Mouse (Mus musculus): ENCODE results near the gene Dnm3. TPM values are rescaled to one million over a fixed set of nuclear protein-coding genes. Genes with fewer than 3 reads are reported as not detected.

Gene Dnm3
- total RNA-seq, 2 experiments from 2014 or later: 107 to 110 TPM

DNA sequence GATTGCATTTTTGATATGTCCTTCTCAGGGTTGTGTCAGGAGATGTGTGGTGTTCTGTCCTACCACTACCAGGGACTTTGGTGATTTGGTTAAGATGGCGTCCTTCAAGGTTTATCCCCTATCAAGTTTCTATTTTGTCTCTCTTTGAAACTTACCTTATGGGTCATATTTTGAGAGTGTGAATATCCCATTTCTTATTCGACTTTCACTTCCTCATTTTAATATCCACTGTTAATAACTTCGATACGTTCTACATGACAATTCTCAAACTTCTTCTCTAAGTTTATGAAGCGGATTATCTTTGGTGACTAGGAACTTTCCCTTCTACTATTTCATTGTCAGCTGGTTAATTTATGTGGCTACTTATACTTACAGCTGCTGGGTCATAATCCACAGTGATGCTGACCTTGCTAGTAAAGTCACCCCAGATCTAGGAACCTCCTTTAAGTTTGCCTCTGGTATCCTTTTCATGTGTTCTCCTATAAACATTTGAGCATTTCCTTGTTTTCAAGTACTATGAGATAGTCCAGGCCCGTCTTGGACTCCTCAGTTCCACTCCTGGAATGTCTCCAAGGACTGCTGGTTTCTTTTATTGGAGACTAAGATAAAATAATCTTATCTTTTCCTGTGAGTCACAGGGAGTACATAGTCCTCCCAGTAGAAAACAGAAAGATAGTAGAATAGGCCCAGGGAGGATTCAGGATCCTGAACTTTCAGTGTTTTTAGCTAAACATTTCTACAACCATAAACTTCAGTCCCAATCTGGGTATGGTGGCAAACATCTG is 437.2 kb downstream of the Dnm3 start:
- intact Hi-C loops (cut with DNase I): no loop called here

DNA sequence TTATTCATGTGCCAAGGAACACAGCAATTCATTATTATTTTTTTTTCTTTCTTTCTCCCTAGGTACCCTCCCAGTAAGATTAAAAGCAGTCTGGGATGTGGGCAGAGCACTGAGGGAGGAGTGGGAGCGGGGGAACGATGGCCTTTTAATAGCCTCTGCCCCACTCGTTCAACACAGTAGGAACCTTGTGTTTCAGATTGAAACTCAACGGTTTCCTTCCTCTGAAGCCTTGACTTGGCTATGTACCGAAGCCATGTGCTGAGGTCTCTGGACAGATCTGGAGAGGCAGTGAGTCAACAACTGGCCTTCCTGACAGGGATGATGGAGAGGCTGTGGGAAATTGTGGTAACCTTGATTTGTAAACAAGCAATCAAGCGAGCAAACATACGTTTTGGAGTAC is 438.0 kb downstream of the Dnm3 start:
- intact Hi-C loops (cut with DNase I): no loop called here
- DNase-seq: no peak

More for the DNA sequence above, 437.2 kb downstream of the Dnm3 start:
- no peak for DNase-seq

DNA sequence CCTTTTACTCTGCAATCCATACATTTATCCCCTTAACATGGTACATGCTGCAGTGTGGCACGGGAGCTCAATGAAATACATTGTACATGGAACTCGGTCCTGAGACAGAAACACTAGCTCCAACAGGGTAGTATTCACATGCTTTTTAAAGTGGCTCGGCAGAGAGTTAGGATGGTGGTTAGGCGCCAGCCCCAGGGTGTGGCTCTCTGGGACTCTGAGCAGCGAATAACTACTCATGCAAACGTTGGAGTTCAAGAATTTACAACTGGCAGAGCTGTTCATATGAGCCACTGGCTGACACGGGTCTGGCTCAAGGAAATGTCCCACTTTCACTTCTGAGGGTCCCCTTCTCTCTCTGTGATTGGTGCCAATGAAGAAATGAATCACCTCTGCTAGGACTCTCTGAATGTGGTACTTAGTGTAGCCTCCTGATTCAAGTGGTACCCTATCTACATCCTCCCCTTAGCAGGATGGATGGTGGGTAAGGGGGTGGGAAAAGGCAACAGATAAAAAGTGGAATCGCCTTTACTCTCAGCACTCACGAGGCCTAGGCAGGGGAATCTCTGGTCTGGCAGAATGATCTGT is 438.7 kb downstream of the Dnm3 start:
- DNase-seq: no peak
- intact Hi-C loops (cut with DNase I): no loop called here

DNA sequence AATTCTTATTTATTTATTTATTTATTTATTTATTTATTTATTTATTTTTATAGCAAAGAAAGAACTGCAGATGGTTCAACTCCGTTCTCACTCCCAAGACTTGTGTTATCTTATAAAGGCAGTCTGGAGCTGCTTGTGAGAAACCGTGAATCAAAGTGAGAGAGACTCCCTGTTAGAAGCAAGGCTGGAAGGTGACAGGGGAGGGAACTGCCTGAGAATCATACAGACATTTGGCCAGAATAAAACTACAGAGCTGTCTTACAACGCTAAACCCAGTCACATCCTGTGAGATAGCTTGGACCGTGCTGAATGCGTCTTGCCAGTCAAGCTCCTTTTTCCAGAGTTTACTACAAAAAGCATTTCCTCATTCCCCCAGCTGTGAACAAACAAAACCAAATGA is 439.4 kb downstream of the Dnm3 start:
- no peak for DNase-seq

DNA sequence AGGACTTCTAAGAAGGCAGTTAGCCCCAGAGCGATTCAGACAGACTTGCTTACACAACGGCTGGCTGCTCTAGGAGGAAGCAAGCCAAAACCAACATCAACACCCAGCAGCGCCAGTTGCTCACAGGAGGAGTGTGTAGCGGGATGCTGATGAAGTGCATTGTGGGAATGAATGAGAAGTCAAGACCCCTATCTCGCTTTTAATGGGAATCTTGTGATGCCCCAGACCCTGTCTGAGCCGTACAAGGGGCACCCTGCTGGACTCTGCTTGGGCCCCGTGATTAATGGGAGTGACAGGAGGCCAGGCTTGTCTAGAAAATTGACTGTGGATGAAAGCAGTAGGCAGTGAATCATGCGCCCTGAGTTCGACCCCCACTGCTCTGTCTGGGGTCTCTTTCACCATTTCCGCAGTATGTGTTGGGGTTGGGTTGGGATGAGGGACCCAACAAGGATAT is 439.8 kb downstream of the Dnm3 start:
- intact Hi-C loops (cut with DNase I): no loop called here
- DNase-seq: peak; percentile 23

More for the DNA sequence above, 439.4 kb downstream of the Dnm3 start:
- intact Hi-C loops (cut with DNase I): no loop called here

DNA sequence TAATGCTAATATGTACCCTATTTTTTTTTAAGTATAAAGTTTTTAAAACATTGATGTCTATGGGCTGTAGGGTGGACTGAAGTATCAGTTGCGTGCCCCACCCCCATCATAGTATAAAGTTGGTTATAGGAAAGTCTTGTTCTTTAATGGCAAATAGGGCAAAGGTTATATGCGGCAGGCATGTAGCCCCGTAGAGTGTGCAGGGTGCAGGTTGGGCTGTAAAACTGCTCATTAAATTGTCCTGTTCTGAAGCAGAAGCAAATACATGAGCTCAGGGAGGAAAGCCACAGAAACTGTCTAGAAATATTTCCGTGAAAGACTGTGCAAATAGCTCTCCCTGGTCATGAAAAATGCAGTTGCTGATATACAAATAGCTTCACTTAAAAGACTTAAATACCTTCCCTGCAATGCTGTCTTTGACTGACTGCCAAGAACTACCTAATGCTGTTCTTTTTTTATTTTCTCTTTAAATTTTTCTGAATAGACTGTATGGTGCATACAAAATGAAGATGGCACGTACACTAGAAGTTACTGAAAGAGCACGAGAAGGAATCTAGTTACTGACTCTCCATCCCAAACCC is 440.6 kb downstream of the Dnm3 start:
- intact Hi-C loops (cut with DNase I): no loop called here
- DNase-seq: no peak

DNA sequence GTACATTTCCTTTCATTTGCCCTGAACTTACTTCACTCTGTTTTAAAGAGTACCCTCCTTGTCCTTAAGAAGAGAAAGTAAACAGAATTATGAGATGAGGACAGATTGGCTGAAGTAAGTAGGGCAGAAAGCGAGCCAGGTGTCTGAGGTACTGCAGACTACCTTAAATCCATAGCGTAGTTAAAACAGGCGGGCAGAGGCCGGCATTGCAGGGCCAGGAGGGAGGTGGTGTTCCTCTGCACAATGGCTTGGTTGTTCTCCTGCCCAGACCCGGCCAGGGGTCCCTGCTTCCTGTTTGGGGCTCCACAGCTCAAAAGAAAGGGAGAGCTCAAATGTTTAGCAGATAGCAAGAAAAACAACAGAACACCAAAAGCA is 441.4 kb downstream of the Dnm3 start:
- DNase-seq: peak; percentile 20
- intact Hi-C loops (cut with DNase I): no loop called here

DNA sequence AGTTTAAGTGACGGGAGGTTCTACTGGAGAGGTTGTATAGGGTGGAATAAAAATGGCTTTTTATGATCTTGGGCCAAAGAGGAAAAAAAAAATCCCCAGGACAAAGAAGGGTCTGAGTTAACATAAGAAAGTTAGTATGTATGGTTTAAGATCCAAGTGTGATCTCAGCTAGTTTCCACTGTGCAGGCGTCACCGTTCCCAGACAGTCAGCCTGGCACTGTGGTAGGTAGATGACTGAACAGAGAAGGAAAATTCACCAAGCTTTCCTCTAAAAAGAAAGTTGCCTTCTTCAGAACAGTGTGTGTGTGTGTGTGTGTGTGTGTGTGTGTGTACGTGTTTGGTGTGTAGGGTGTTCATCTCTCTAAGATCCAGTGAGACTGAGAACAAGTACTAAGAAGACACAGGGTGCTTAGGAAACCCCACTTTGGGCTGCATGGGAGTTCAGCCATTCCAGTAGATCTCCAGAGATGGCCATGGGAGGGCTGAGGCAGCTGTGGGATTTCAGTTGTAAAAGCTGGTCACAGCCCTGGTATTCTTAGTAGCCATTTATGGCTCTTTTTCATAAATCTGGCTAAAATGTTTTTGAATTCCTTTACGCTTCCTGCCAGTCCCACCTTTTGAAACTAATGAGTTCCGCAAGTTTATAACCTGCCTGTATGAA is 441.9 kb downstream of the Dnm3 start:
- no peak for DNase-seq
- intact Hi-C loops (cut with DNase I): no loop called here

DNA sequence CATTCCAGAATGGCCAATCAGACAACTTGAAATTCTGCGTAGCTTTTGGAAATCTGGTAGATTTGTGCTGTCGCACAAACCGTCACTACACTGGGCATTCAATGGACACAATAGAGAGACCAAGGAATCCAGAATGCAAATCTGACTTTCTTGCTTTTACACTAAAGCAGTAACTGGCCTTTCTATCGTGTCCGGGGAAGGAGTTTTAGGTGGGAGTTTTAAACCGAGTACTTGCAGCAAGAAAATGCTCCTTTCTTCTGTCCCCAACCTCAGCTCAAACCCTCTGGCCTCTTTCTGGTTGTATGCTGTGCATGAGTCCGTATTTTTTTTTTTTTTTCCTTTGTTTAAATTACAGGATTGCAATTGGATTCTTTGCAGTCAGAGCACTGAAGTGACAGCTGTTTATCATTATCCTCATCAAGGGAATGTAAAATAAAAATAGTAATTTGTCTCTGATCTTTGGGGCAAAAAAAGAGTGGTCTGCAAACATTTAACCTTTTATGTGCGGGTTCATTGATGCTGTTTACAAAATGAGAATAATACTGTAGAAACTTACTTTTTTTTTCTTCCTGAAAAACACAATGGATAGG is 454.1 kb downstream of the Dnm3 start:
- intact Hi-C loops (cut with DNase I): no loop called here

DNA sequence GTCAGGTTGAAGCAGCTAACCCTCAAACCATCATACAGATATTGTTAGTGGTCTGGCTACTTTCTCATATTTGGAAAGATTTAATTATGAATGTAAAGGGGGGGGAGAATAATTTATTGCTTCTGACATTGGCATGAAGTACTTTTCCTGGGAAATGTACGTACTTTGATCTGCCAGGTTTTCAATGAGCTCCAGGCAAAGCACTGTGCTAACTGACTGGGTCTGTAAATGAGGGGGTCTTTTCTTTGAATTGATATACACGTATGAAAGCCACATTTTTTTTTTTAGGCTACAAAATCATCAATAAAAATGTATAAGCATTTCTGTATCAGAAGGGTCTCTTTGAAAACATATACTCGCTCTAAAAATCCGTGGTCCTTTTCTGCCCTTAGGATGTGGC is 457.1 kb downstream of the Dnm3 start:
- intact Hi-C loops (cut with DNase I): no loop called here
- DNase-seq: no peak

More for the DNA sequence above, 454.1 kb downstream of the Dnm3 start:
- DNase-seq: no peak

DNA sequence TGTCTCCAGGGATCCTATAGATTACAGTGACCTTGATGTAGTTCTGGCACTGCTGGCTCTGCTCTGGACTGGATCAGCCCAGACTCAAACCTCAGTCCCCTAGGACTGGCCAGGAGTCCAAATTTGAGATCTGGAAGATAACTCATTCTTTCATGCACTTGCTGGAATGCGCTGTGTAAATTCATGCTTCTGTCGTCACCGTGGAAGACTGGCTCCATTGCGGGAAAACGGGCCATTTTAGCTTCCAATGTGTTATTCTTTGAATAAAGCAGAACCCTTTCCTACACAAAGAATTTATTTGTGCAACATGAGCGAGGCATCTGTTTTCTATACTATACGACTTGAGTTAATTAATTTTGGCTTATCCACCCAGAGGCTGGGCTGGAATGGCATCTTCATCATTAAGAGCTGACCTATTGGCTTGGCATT is 457.5 kb downstream of the Dnm3 start:
- intact Hi-C loops (cut with DNase I): no loop called here
- DNase-seq: no peak

DNA sequence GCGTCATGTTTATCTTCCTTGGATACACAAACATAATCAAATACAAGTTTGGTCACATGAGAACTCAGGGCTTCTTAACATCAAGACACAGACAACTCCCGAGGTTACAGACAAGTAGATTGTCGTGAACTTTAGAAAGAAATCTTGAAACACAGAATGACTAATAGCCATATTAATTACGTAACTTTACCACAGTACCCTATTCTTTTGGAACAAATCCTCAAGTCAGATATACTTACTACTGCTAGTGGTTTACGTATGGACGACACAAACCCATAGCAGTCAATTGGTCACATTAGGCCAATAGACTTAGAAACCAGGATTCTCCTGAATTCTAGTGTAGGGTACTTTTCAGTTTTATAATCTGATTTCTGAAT is 459.2 kb downstream of the Dnm3 start:
- intact Hi-C loops (cut with DNase I): no loop called here
- DNase-seq: no peak

DNA sequence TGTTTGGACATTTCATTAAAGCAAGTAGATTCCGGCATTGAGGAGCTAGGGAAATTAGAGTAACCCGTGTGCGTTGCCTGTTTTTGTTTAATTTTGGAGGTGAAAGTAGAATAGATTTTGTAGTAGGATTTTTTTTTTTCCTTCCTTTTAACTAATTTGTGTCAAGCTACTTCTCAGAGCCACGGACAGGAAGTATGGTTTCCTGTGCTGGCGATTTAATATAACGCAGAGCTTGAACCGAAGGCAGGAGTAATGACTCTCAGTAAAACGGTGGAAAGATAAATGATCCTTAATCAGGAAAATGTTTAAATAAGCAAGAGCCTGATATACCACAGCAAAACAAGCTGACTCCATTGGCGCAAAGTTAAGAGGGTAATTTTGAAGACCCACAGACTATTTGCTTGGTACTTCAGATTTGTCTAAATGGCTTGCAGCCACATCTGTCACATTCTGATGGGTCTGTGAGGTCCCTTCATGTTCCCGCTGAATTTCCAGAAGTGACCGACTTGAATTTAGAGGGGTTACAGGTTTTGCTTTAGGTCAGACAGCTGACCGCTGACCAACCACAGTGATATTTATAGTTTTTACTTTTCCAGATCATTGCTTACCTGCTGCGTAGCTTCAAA is 459.7 kb downstream of the Dnm3 start:
- intact Hi-C loops (cut with DNase I): no loop called here
- no peak for DNase-seq

DNA sequence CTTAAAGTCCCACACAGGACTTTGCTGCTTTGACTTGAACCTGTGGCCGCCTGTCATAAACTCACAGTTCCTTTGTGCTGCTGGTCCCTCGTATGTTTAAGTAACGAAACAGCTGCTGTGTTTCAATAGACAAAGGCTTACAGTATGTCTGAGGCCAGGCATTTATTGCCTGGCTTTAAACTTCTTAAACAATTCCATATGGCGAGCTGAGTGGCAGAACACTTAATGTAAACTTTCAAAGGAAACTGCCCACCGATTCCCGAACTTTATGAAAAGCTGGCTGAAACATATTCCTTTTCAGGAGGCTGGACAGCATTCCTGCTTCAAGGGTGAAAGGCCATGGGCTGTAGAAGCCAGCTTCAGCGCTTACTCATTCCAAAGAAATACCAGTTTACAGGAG is 460.9 kb downstream of the Dnm3 start:
- intact Hi-C loops (cut with DNase I): no loop called here
- DNase-seq: no peak

DNA sequence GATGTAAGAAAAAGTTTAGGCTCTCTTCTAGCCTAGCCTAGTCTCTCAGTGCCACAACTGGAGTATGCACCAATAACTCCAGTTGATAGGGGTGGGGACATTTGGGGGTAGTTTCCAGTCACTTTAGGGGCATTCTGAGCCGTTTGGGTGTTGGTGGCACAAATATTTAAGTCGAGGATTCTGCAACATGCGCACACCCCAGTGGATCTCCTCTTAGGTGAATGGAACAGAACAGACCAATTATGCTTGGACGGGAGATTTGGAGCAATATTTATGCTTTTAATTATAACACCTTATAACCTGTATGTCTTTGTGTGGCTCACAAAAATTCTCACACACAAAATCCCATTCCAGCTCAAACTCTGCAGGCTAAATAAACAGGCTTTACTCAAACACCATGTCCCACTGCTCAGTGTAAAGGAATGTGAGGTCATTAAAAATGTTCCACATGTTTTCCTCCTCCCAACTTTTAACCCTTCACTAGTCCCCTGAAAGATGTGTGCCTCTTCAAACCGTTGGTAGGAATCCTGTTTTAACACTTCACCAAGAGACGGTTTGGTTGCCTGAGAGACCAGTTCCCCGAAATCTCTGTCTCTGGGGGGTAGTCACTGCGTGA is 462.5 kb downstream of the Dnm3 start:
- intact Hi-C loops (cut with DNase I): no loop called here
- no peak for DNase-seq

DNA sequence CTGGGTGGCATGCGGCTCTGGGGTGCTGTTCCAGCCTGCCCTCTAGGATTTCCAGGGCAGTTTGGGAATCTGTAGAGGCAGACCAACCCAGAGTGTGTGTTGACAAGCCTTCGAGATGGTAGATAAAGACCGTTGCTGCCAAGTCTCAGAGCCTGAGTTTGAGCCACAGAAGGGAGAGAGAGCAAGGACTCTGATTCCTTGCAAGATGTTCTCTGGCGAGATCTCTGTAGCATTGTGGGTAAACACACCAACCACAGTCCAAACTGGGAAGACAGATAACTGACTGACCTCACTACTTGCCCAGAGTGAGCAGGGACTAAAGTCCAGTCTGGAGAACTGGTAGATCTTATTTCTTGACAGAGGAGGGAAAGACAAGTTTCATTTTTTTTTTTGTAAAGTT is 464.3 kb downstream of the Dnm3 start:
- intact Hi-C loops (cut with DNase I): no loop called here
- DNase-seq: no peak

DNA sequence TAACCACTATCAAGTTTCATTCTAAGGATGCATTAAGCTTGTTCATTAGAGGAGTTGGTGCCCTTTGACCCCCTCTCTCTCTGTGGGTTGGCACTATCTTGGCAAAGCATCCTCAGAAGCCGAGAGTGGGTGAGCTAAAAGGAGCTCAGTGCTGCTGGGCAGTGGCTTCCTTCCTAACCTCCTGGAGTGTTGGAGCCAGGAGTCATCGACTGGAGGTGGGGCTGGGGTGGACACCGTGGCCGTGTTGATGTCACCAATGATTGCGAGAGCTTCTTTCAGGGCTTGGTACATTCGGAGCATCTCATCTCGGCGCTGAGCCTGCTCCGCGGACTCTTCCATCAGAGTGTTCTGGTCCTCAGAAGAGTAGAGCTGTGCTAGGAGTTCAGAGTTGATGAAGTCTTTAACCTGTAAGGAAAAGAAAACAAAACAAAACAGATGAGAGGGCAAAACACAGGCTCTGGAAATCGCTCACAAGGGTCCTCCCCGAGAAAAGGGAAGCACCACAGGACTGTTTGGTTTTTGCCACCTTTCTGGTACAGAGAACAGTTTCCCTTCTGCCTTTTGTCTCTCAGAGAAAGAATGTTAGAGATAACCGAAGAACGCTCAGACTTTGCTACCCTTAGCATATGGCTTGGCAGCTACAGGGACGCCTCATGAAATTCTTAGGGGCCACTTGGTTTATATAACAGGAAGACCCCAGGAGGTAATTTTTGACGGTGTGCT is 466.1 kb downstream of the Dnm3 start:
- intact Hi-C loops (cut with DNase I): no loop called here
- no peak for DNase-seq

DNA sequence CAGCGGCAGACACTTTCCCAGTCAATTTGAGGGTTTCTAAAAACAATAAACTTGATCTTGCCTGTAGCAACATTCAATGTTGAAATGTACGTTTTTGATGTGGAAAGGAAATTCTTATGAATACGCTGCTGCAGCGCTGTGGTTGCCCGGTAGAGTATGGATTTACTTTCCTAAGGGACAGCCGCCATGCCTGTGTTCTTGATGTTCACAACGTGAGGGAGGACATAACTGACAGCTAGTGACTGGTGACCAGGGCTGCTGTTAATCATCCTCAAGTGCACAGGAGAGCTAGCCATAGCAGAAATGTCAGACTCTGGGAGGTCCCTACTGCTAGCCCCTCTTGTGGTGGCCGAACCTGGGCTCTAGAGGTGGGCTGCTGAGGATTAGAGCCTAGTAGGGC is 468.7 kb downstream of the Dnm3 start:
- DNase-seq: no peak
- intact Hi-C loops (cut with DNase I): no loop called here

DNA sequence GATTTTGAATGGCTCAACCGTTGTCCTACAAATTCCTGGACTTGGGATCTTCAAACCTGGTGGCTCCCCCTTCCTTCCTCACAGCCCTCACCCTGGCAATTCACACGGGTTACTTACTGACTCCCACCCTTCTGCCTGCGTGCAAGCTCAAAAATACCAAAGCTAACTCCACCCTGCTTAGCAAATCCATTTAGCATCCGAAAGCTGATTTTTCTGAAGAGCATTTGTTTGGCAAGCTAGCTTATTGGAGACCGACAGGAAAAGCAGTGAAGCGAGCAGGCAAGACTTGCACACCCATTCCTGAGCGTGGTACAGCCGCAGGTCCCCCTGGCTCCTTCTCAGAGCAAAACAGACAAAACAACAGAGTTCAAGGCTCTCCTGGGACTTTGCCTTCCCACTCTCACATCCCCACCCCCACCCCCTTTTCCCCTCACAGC is 469.2 kb downstream of the Dnm3 start:
- no peak for DNase-seq
- intact Hi-C loops (cut with DNase I): no loop called here

DNA sequence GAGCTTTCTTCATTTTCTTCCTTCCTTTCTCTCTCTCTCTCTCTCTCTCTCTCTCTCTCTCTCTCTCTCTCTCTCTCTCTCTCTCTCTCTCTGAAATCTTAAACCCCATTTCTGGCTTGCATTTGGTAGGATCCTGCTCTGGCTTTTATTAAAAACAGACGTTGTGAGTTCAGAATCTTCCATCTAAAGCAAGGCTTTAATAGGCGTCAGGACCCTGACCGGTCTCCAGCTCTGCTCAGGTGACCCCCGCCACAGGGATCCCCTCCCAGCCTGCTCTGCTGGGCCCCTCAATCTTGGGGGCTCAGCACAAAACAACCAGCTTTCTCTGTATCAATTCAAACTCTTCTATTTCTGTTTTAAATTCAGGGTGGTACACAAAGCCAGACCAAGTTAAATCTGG is 469.6 kb downstream of the Dnm3 start:
- no peak for DNase-seq
- intact Hi-C loops (cut with DNase I): no loop called here
